In the genomic region with DNA sequence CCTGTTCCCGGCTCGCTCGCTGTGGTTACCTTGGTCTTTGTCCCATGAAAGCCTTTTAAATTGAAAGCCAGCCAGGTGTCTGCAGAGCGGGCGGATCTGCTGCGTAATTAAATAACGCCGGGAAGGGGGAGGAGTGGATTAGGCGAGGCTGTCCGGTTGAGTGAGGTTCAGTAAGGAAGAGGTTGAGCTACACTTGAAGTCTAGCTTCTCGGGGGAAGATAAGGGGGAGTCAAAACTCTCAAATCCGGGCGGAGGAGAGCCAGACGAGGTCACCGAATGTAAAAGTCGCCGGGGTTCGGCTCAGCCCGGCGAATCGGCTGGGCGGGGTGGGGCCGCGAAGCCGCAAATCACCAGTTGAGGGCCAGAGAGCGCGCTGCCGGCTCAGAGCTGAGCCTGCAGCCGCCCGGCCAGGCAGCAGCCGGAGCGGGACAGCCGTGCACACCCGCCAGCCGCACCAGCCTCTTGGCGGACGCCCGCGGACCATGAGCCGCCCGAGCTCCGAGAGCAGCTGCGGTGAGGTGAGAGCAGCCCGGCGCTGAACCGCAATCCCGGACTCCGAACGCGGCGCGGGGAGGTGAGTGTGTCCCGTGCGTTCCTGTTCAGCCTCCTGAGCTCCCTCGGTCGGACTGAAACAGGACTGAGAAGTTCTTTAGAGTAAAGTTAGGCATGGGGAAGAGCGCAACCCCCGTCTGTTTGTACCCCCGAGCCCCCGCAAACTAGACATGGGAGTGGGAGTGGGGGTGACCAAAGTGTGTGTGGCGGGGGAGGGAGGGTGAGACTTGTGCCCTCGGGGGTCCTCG, we compare ENCODE assay signal across 8 mouse cellular contexts.
DNase-seq lines count a peak whose midpoint lies in the region; ATAC-seq lines count a peak whose summit lies in the region.

No protein-coding gene starts in this region.

- H3K4me2 ChIP-seq in hindbrain, embryonic 12.5 days (replicated peaks): peak overlapping the region; percentile 91

- H3K36me3 ChIP-seq in hindbrain, embryonic 12.5 days: no peaks in the 10 kb centered on the region
- H3K36me3 ChIP-seq in macrophage (ENCODE audit: inconsistent target): no peaks in the 10 kb centered on the region

- WGBS in hindbrain, embryonic 12.5 days: under 1% methylated on average over 63 of the region's 63 CpGs
- under 1% methylated on average over 63 of the region's 63 CpGs for WGBS in macrophage (ENCODE audit: missing documents)

- DNase-seq in NIH3T3 (ENCODE audit: low read depth): peak; percentile 87
- peak; percentile 47 for DNase-seq in cerebellum, adult 8-10 months
- DNase-seq in layer of hippocampus, postnatal 36 days: peak; percentile 25 to 27
- peak; percentile 79 for DNase-seq in retina, postnatal 1 day
- DNase-seq in urinary bladder, adult 2 months (ENCODE audit: low spot score): peak; percentile 79

- ATAC-seq in frontal cortex, adult (ENCODE audit: low TSS enrichment): peak; percentile 88
- peak; percentile 91 for ATAC-seq in hindbrain, embryonic 12.5 days (ENCODE audit: low FRiP score)

- H3K9ac ChIP-seq in hindbrain, embryonic 12.5 days: peak overlapping the region; percentile 72

- H3K79me2 ChIP-seq in macrophage (ENCODE audit: inconsistent target): peaks cover 49% of the 10 kb centered on the region

- H3K27me3 ChIP-seq in hindbrain, embryonic 12.5 days: peaks cover 21% of the 10 kb centered on the region

- peak overlapping the region; percentile 63 for H3K4me3 ChIP-seq in hindbrain, embryonic 12.5 days
- H3K4me3 ChIP-seq in macrophage (ENCODE audit: inconsistent target): peak overlapping the region; percentile 92

- no peaks in the 10 kb centered on the region for H3K9me3 ChIP-seq in hindbrain, embryonic 12.5 days (replicated peaks)

- H3K4me1 ChIP-seq in hindbrain, embryonic 12.5 days: peaks cover 13% of the 10 kb centered on the region

- peak overlapping the region; percentile 77 for H3K27ac ChIP-seq in hindbrain, embryonic 12.5 days
- H3K27ac ChIP-seq in macrophage: peak overlapping the region; percentile 75

Comparison
In these comparisons a context has a peak if more than half of its experiments do, and no peak if none do; other contexts are left out.
1. Peak in every context shown above with its lines: DNase-seq, ATAC-seq, H3K4me3 ChIP-seq and H3K27ac ChIP-seq.
2. DNase-seq: peak in every context shown above with its lines; median percentile 87 in NIH3T3; 79 in retina, postnatal 1 day; 79 in urinary bladder, adult 2 months; 47 in cerebellum, adult 8-10 months; 26 in layer of hippocampus, postnatal 36 days.